Mouse (Mus musculus) thymus, postnatal 4 days (tissue): ENCODE data around the gene Acot2.
A peak's percentile ranks its signal among the peaks of the same experiment; 100 is the strongest.
"Not testable (repeated sequence)": the region's sequence is repeated elsewhere in the genome, so short reads cannot be mapped to it uniquely, and the experiment has no call there.

Experiments used
- DNase-seq: peaks from one replicate; pipeline ENCODE4 v3.0.0; 2021

Gene Acot2

DNA sequence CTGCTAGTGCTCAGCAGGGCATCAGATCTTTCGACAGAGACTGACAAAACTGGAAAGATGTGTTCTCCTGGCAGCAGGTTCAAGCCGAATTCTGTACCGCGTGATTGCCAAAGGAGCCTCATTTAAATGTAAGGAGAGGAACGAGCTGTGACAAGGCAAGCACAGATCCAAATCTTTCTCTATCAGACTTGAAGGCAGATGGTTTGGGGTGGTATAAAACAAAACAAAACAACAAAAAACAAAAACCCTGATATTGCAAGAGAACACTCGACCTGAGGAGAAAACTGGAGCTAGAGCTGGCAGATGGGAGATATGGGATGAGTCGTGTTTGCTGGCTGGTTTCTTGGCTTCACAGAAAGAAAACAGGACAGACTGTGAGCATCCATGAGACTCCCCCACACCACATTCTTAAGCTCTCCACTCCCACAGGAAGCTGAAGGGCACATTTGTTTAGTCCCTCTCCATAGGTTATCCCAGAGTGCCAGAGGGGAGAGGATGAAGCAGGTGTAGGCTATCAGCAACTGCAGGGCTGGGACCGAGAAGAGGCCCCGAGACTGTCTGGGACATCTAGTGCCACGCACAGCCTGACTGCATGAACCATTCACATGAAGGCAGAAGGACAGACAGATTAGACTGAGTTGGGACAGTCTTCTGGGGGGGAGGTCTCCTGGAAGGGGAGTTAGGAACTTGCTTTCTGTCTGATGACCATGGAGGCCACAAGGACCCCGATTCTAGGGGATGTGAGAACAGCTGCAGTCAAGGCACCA lies 10.9 kb downstream of the Acot2 start:
- DNase-seq, result no peak

DNA sequence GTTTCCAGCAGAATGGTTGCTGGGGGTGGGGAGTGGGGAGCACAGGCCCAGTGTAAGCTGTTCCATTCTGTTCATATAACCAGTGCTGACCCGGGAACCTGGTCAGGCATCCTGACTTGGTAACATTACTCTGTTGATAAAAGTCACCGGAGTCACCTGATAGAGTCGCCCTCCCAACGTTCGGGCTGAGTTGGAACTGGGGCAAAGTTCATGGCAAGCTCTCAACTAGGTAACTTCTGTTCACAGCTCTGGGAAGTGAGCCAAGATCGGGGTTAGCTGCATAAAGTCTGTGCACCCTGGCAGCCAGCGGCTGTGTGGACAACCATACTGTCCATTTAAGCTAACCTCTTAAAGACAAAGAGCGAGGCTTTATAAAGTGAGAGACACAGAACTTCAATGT lies 11.6 kb downstream of the Acot2 start:
- not testable (repeated sequence) for DNase-seq

DNA sequence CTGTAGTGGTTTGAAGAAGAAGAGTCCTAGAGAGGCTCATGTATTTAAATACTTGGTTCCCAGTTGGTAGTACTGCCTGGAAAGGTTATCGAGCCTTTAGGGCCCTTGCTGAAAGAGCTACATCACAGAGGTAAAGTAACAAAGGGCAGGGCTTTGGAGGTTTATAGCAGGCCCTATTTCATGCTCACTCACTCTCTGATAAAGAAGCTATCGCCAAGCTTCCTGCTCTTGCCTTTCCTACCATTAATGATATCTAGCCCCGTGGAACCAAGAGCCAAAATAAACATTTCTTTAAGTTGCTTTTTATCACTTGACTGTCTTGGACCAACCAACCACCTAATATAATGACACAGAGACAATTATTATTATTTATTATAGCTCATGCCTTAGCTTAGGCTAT lies 12.8 kb downstream of the Acot2 start:
- no peak for DNase-seq

DNA sequence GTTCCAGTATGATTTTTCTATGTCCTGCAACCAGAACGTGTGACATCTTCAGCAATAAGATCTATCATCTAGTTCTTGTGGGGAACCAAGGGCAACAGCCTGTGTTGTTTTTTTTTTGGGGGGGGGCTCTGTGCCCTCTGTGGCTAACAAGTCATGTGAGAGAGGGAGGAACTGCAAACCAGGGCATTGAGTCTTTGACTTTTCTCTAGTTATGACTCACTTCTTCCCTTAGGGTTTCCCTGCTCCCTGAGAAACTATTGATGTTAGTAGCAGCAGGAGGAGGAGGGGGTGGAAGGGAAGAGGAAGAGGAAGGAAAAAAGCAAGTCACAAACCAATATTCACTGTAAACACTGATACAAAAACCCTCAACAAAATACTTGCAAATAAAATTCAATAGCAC lies 16.2 kb downstream of the Acot2 start:
- DNase-seq, result no peak

GRCm38 (mm10) chr12:84008251-84008650 lies 20.6 kb downstream of the Acot2 start:
- no peak for DNase-seq

GRCm38 (mm10) chr12:84008729-84009128 lies 21.1 kb downstream of the Acot2 start:
- no peak for DNase-seq

DNA sequence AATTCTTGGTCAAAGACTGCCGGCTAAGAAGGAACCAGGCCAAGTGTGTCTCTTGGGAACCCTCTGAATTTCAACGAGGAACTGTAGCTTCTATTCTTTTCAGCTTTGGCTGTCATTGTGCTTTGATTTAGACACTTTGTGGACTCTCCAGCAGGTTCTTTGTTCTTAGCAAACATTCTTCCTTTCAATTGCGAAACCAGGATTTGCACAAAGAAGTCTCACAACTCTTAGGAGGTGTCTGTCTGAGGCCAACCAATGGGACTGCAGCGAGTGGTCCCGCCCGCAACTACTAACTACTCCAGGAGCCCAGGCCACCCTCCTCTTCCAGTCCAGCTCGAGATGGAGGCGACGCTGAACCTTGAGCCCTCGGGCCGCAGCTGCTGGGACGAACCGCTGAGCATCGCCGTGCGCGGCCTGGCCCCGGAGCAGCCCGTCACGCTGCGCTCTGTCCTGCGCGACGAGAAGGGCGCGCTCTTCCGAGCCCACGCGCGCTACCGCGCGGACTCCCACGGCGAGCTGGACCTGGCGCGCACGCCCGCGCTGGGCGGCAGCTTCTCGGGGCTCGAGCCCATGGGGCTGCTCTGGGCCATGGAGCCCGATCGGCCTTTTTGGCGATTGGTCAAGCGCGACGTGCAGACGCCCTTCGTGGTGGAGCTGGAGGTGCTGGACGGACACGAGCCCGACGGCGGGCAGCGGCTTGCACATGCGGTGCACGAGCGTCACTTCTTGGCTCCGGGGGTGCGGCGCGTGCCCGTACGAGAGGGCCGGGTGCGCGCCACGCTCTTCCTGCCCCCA lies 21.7 kb downstream of the Acot2 start, which contains the start of gene Acot1:
TSS of gene Acot1 (plus strand) at position 320 of the 795 bp plus-strand sequence.
- peak; percentile 80 for DNase-seq

GRCm38 (mm10) chr12:84010201-84010600 lies 22.5 kb downstream of the Acot2 start:
- no peak for DNase-seq

DNA sequence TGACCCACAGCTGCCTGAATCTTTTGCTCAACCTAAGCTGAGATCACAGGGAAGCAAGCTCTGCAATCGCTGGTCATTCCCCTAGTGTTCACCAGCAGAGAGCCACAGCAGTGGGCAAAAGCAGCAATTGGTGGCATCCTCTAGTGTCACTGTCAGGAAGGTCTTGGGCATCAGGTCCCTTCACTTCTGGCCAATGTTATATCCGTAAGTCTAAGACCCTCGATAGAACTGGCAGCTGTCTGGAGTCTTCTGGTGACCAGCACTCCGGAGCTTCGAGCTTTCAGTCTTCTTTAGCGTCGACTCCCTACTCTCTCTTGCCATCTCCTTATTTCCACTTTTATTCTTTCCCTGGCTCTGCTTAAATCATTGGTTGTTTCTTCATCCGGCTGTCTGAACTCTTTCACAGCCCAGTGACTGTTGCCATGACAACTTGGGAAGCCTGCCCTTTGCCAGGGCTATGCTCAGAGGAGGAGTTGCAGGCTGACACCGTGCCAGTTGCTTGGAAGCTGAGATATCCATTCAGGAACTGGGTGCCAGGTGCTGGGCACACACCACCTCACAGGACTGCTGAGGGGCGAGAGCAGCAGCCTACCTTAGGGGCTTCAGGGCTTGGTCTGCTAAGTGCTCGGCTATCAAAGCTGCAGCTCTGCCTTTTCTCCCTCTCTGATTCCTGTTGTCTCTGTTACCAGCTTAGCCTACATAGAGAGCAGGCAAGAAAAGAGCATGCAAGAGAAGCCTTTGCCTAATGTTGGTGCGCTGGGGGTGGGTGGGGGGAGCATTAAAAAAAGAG lies 23.8 kb downstream of the Acot2 start:
- DNase-seq, result no peak

- DNase-seq, result no peak
Observed at GRCm38 (mm10) chr12:84013130-84013529, 25.5 kb downstream of the Acot2 start.

DNA sequence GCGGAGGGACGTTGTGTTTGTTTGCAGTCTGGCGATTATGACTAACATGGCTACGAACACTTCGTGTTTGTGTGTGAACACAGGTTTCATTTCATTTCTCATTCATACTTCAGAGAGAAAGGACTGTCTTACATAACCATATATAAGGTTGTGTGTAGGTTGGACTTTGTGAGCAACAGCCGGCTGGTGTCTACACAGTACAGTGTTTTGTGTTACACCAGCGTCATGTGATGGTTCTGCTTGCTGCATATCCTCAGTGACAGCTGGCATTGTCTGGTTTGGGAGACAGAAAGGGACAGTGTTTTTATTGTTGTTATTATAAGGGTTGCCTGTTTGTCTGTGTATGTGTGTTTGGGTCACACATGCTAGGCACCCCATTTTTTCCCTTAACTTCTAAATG lies 26.0 kb downstream of the Acot2 start:
- no peak for DNase-seq

GRCm38 (mm10) chr12:84020528-84020927 lies 32.9 kb downstream of the Acot2 start:
- DNase-seq, result not testable (repeated sequence)

- not testable (repeated sequence) for DNase-seq
Observed at GRCm38 (mm10) chr12:84022266-84022665, 34.6 kb downstream of the Acot2 start.

DNA sequence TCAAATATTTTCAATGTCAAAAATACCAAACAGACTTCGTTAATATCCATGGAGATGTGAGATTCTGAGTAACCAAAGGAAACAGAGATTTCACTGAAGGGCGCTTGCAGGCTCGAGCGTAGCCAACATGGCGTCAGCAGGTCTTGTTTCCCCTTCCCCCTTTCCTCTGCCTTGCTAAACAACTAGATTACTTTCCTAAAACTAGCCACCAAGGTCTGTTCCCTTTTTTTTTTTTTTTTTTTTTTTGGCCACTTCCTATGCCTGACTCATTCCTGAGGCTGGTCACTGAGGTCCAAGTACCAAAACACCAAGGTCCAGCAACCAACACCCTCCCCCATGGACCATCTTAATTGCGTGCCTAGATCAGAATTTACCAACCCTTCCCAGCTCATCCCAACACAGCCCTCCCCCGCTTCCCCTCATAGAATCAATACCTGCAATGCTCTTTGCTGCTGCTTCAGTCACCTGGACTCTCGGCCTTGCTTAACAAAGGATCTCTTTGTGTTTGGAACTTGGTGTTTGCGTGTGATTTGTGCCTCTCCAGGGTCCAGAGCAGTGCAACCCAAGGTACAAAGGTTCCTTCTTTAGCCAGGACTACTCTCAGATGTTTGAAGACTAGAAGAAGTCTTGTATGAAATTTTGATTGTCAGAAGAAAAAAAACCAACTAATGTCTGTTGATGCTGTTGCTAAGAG lies 35.5 kb downstream of the Acot2 start:
- DNase-seq, result no peak

- no peak for DNase-seq
Observed at GRCm38 (mm10) chr12:84025888-84026287, 38.2 kb downstream of the Acot2 start.

DNA sequence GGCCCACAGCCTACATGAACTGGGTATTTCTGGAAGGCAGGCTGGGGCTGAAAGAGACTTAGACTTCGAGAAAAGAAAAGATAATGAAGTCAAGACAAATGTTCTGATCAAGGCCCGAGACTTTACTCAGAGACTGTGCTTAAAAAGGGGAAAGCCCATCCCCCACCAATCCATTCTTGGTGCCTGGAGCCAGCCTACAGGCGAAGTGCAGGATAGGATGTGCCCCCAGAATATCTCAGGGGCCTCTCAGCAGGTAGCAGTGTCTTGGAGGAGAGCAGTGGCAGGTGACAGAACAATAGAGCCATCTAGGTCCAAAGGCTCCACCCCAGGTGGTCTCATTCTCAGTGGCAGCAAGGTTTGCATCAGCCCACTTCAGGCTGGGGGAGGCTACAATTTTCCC lies 40.7 kb downstream of the Acot2 start:
- not testable (repeated sequence) for DNase-seq

GRCm38 (mm10) chr12:84029043-84029442 lies 41.4 kb downstream of the Acot2 start:
- DNase-seq, result not testable (repeated sequence)

- DNase-seq, result peak; percentile 78
Observed at GRCm38 (mm10) chr12:84030659-84031332, 43.1 kb downstream of the Acot2 start.

GRCm38 (mm10) chr12:84032854-84033253 lies 45.2 kb downstream of the Acot2 start:
- no peak for DNase-seq

DNA sequence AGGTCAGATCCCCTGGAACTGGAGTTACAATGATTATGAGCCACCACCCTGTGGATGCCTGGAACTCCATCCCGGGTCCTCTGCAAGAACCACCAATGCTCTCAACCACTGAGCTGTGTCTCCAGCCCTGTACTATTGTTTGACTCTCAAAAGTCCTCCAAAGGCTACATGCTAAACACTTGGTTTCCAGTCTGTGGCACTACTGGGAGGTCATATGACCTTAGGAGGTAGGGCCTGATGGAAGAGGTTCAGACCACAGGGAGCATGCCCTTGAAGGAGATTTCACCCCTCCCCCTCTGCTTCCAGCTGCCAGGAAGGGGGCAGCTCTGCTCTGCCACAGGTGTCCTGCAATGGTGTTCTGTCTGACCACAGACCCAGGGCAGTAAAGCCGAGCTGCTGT lies 45.6 kb downstream of the Acot2 start:
- not testable (repeated sequence) for DNase-seq

- no peak for DNase-seq
Observed at GRCm38 (mm10) chr12:84034108-84034507, 46.4 kb downstream of the Acot2 start.

GRCm38 (mm10) chr12:84038241-84038640 lies 50.6 kb downstream of the Acot2 start, which contains the start of gene Acot4:
Gene Acot4 (plus strand): TSS chr12:84038379.
- peak; percentile 12 for DNase-seq
